Mouse (Mus musculus) forebrain, embryonic 10.5 days (tissue): Measurements from ENCODE around the gene Ctsz. TPM values are rescaled to one million over a fixed set of nuclear protein-coding genes. Genes with fewer than 3 reads are reported as not detected.

Experiments used
- polyA plus RNA-seq: library from polyadenylated mRNA; unstranded; fragments of >200 nt; fragmentation: Nextera tagmentation; extraction: Ambion mirVana; gene quantifications from 2 replicates; pipeline ENCODE4 v1.2.1, GENCODE M21; 2016

The Ctsz gene
- polyA plus RNA-seq, 1 experiment from 2014 or later, result 106 TPM

Other genes with a start within 250 kb of the Ctsz start
- gene Gnas, start 154.7 kb downstream of the Ctsz start, polyA plus RNA-seq, result 880 and 928 TPM in 2 replicates
- gene Gm20721, start 92.3 kb downstream of the Ctsz start, polyA plus RNA-seq, result 5.9 and 8.1 TPM in 2 replicates
- gene Nelfcd, start 23.2 kb downstream of the Ctsz start, polyA plus RNA-seq, result 196 and 201 TPM in 2 replicates
- gene Tubb1, start 11.7 kb upstream of the Ctsz start, polyA plus RNA-seq, result 5.5 and 5.9 TPM in 2 replicates
- gene Atp5e, start 25.1 kb upstream of the Ctsz start, polyA plus RNA-seq, result 534 and 554 TPM in 2 replicates
- 128 and 129 TPM in 2 replicates for gene Prelid3b, start 34.0 kb upstream of the Ctsz start, polyA plus RNA-seq
- gene Zfp831, start 204.5 kb upstream of the Ctsz start, polyA plus RNA-seq, result 0.01 TPM in 1 of 2 replicates, not detected in the other